Mouse (Mus musculus): ENCODE results near the gene Dennd4a. TPM values are rescaled to one million over a fixed set of nuclear protein-coding genes. Genes with fewer than 3 reads are reported as not detected.

Dennd4a gene
- polyA plus RNA-seq, 1 experiment from 2014 or later = 7.6 TPM

DNA sequence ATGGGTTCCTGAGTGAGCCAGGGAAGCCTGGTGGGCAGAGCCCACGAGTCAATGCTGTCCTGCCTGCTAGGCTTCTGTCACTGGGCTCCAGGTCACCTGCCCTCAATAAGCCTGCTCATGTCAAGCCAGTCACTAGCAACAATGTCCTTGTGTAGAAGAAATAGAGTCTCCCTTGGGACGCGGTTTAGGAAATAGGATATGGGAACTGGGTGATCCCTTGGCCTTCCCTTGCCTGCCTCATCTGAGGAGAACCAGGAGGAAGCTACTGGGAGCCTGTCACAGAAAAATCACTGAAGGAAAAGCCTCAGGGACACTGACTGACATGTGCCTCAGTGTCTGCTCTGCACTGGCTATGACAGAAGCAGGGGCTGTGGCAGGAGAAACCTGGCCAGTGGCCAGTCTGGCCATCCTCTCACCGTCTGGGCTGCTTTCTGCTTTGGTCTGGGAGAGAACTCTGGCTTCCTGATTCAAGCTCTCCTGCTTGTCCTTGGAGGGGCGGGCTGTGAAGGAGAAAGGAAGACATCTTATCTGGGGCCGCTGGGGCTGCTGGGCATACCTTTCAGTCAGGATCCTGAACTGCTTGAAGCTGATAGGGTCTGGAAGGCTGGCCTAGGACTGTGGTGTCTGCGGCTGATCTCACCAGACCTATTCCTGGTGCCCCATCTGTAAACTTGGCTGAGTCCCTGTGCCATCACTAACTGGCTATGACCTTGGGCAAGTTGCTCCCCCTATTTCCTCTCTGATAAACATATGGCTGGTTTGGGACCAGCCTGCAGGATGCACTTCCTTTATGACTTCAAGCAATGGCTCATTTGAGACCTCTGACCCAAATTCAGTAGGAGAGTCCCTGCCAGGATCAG is 120.8 kb downstream of the Dennd4a start:
- Histone ChIP-seq H3K27ac (no peak overlapping the region), H3K27me3 (no peaks in the 10 kb centered on the region), H3K4me3 (no peak overlapping the region), H3K4me2 (no peak overlapping the region), H3K9ac (no peak overlapping the region), H3K36me3 (no peaks in the 10 kb centered on the region), H3K4me1 (peaks cover 10% of the 10 kb centered on the region), H3K9me3 (no peaks in the 10 kb centered on the region)
- WGBS = 77% methylated on average over 7 of the region's 7 CpGs
- no peak for ATAC-seq (ENCODE audit: insufficient number of reproducible peaks, low FRiP score, low TSS enrichment, low read depth)

DNA sequence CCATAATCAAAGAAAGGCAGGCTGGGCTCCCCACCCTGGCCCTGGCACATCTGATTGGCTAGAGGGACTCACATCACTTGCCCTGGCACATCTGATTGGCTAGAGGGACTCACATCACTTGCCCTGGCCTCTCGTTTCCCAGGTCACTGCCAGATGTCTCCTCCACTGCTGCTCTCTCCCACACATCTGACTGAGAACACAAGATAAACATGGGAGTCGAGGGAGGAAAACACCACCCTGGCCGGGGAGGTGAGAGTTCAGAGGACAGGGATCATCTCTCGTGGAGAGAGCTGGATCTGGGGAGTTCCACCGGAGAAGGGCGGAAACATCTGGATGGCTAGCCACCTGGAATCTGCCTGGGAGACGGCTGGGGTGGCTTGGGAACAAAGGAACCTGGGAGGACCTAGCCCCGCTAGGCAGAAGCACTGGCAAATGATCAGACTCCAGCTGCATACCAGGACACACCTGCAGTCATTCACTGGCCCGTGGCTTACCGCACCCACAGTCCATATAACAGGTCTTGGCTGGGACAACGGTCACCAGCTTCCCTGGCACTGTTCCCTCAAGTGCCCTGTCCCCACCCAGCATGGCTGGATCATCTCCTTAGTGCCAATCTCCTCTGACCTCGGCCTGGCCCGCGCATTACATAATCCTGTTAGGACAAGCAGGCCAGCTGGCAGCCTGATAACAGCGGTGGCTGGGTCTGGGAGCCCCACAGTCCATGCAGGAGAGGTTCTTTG is 123.0 kb downstream of the Dennd4a start:
- Histone ChIP-seq H3K4me3 (no peak overlapping the region), H3K9ac (no peak overlapping the region), H3K9me3 (no peaks in the 10 kb centered on the region), H3K4me1 (peaks cover 9% of the 10 kb centered on the region), H3K27ac (no peak overlapping the region), H3K27me3 (no peaks in the 10 kb centered on the region), H3K36me3 (no peaks in the 10 kb centered on the region), H3K4me2 (no peak overlapping the region)
- 41% methylated on average over 15 of the region's 15 CpGs for WGBS
- peak; percentile 15; the same call in 1 of the 2 replicates for ATAC-seq (ENCODE audit: insufficient number of reproducible peaks, low FRiP score, low TSS enrichment, low read depth)

DNA sequence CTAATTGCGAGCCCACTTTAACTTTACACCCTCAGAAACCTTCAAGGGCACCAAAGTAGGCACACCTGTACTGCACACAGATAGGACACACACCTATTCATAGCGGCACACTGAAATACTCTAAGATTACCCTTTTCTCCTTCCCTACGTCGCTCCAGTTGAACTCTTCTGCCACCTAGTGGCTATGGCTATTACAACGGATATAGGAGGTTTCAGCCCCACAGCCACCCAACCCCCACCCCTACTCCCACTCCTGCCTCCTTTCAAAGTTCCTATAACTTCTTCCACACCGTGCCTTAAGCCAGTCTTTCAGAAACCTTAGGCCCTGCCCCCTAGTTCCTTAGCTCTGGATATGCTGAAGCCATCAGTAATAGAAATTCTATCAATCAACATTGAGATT is 125.4 kb downstream of the Dennd4a start:
- Histone ChIP-seq H3K9me3 (no peaks in the 10 kb centered on the region), H3K4me2 (no peak overlapping the region), H3K4me3 (no peak overlapping the region), H3K4me1 (peaks cover 19% of the 10 kb centered on the region), H3K27me3 (no peaks in the 10 kb centered on the region), H3K9ac (no peak overlapping the region), H3K36me3 (no peaks in the 10 kb centered on the region), H3K27ac (no peak overlapping the region)
- ATAC-seq (ENCODE audit: insufficient number of reproducible peaks, low FRiP score, low TSS enrichment, low read depth) = no peak
- 5% methylated on average over 6 of the region's 6 CpGs for WGBS

DNA sequence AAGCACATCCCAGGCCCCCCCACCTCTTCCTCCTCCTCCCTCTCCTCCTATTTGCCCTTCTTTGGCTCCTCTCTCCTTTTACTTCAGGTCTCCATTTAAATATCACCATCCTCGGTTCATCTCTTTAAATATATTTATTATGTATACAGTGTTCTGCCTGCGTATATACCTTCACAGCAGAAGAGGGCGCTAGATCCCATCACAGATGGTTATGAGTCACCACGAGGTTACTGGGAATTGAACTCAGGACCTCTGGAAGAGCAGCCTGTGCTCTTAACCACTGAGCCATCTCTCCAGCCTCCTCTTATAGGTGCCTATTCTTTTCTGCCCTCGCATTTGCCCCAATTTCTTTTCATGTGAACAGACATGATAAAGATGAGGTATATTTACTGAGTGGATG is 126.4 kb downstream of the Dennd4a start:
- Histone ChIP-seq H3K36me3 (no peaks in the 10 kb centered on the region), H3K9ac (no peak overlapping the region), H3K27me3 (0 out of 2 replicates have a peak, but pooled peaks cover under 1% of the 10 kb centered on the region), H3K4me3 (no peak overlapping the region), H3K9me3 (no peaks in the 10 kb centered on the region), H3K4me1 (peaks cover 19% of the 10 kb centered on the region), H3K27ac (no peak overlapping the region), H3K4me2 (no peak overlapping the region)
- 62% methylated on average over 5 of the region's 5 CpGs for WGBS
- ATAC-seq (ENCODE audit: insufficient number of reproducible peaks, low FRiP score, low TSS enrichment, low read depth) = no peak

DNA sequence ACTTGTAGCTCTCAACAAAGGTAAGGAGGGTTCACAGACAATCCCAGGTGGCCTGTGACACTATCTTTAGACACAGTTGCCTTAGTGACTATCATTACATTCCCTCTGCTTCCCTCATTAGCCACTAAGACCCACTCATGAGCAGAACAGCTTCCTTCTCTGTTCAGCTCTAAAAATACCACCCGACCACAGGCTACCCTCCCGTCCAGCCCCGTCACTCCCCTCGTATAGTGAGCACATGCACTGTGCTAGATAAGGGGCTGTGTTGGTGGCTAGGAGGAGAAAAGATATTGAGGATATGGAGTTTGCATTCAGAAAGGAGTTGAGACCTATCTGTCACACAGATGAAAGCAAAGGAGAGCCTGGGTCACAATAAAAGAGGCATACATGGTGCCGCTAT is 127.4 kb downstream of the Dennd4a start:
- Histone ChIP-seq H3K9me3 (no peaks in the 10 kb centered on the region), H3K4me2 (no peak overlapping the region), H3K27ac (no peak overlapping the region), H3K4me3 (no peak overlapping the region), H3K36me3 (no peaks in the 10 kb centered on the region), H3K4me1 (peaks cover 19% of the 10 kb centered on the region), H3K27me3 (0 out of 2 replicates have a peak, but pooled peaks cover 3% of the 10 kb centered on the region), H3K9ac (no peak overlapping the region)
- no peak for ATAC-seq (ENCODE audit: insufficient number of reproducible peaks, low FRiP score, low TSS enrichment, low read depth)
- WGBS = 70% methylated on average over 5 of the region's 5 CpGs

DNA sequence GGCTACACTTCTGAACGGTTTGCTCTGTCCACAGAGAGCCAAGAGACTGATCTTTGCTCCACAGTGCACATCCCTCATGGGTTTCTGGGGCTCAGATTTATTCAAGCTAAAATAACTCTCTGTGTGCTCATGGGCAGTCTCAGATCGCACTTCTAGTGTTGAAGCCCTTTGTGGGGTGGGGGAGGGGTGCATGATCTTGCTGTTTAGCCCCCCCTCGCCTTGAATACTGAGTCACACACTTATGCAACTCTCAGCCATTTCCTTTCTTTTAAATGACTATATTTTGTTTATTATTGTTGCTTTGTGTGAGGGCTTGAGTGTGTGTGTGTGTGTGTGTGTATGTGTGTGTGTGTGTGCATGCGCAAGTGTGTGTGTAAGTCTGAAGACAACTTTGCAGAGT is 128.1 kb downstream of the Dennd4a start:
- WGBS = 60% methylated on average over 4 of the region's 4 CpGs
- Histone ChIP-seq H3K27ac (no peak overlapping the region), H3K27me3 (0 out of 2 replicates have a peak, but pooled peaks cover 6% of the 10 kb centered on the region), H3K4me1 (peaks cover 18% of the 10 kb centered on the region), H3K4me3 (no peak overlapping the region), H3K4me2 (no peak overlapping the region), H3K9ac (no peak overlapping the region), H3K36me3 (no peaks in the 10 kb centered on the region), H3K9me3 (no peaks in the 10 kb centered on the region)
- ATAC-seq (ENCODE audit: insufficient number of reproducible peaks, low FRiP score, low TSS enrichment, low read depth) = no peak

DNA sequence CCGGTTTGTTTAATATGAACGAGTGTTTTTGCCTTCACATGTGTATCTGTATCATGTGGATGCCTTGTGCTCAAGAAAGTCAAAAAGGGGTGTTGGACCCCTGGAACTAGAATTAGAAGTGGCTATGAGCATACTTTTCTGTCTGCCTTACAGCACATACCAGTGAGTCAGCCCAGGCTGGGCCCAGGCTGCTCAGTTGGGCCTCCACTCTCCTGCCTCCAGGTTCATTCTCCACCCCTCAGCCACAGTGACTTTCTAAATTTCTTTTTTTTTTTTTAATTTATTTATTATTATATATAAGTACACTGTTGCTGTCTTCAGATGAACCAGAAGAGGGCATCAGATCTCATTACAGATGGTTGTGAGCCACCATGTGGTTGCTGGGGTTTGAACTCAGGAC is 128.7 kb downstream of the Dennd4a start:
- Histone ChIP-seq H3K9me3 (no peaks in the 10 kb centered on the region), H3K4me2 (no peak overlapping the region), H3K4me3 (no peak overlapping the region), H3K27me3 (0 out of 2 replicates have a peak, but pooled peaks cover 6% of the 10 kb centered on the region), H3K27ac (no peak overlapping the region), H3K9ac (no peak overlapping the region), H3K4me1 (peaks cover 13% of the 10 kb centered on the region), H3K36me3 (no peaks in the 10 kb centered on the region)
- no peak for ATAC-seq (ENCODE audit: insufficient number of reproducible peaks, low FRiP score, low TSS enrichment, low read depth)
- 87% methylated on average over 2 of the region's 2 CpGs for WGBS

DNA sequence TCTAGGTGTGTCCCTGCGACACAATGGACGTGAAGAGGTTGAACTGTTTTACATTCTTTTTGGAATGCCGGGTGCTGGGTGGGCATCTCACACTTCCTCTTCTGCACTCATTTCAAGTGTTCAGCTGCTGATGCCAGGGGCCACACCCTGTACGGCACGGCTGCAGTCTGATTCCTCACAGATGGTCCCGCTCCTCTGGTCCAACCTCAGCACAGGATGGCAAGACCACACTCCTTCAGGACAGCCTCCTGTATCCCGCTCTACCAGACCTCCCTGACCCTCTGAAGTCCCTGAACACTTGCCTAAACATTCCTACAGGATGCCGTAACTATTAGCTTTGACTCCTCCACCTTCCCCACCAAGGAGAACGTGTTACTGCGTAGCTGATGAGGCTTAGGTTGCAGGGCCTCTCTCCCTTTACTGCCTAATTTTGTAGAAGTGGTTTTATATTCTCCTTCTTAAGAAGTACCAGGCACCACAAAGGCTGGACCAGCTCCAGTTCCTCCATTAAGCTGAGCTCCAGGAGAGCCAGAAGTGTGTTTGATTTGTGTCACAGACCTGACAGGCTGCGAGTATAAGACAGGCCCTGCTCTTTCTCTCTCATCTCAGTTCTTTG is 129.7 kb downstream of the Dennd4a start:
- H3K27ac ChIP-seq = no peak overlapping the region; the same call in 1 of the 2 replicates
- no peaks in the 10 kb centered on the region for H3K9me3 ChIP-seq
- H3K4me1 ChIP-seq = peaks cover 13% of the 10 kb centered on the region
- H3K27me3 ChIP-seq = 0 out of 2 replicates have a peak, but pooled peaks cover 14% of the 10 kb centered on the region
- H3K4me2 ChIP-seq = no peak overlapping the region
- no peaks in the 10 kb centered on the region for H3K36me3 ChIP-seq
- H3K9ac ChIP-seq = no peak overlapping the region
- ATAC-seq (ENCODE audit: insufficient number of reproducible peaks, low FRiP score, low TSS enrichment, low read depth) = no peak
- H3K4me3 ChIP-seq = no peak overlapping the region
- 43% methylated on average over 11 of the region's 11 CpGs for WGBS

DNA sequence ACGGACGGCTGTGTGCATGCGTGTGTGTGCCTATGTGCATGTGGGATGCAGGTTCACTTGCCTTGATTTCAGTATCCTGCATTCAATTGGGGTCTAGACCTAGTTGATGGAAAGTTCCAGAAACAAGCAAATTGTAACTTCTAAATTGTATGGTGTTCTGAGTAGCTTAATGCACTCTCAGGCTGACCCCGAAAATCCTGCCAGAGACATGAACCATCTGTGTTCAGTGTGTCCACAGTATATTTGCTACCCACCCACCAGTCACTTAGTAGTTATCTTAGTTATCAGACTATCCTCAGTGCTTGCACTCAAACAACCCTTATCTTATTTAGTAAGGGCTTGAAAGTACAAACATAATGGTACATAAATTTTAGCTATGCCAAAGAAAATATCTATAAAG is 130.5 kb downstream of the Dennd4a start:
- Histone ChIP-seq H3K4me3 (no peak overlapping the region), H3K4me1 (peaks cover 13% of the 10 kb centered on the region), H3K27ac (no peak overlapping the region), H3K9ac (no peak overlapping the region), H3K36me3 (no peaks in the 10 kb centered on the region), H3K27me3 (0 out of 2 replicates have a peak, but pooled peaks cover 14% of the 10 kb centered on the region), H3K9me3 (no peaks in the 10 kb centered on the region), H3K4me2 (no peak overlapping the region)
- 74% methylated on average over 4 of the region's 4 CpGs for WGBS
- ATAC-seq (ENCODE audit: insufficient number of reproducible peaks, low FRiP score, low TSS enrichment, low read depth) = no peak

DNA sequence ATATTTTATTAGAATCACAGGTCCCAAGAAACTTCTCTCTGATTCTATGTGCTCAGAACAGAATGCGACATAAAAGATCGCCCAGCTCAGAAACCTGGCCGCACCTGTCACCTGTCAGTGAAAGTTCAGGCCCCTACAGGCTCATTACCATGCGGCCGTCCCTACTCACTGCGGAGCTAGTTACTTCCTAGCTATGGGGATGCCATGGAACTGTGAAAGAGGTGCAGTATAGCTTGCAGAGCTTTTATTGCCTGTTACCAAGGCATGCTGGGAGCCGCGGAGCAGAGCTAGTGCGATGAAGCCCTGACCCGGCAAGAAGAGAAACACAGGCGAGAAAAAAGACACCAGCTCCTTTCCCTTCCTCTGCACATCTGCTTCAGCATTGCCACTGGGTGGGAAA is 132.9 kb downstream of the Dennd4a start:
- H3K4me2 ChIP-seq = no peak overlapping the region
- no peak overlapping the region for H3K4me3 ChIP-seq
- H3K27ac ChIP-seq = no peak overlapping the region
- no peak for ATAC-seq (ENCODE audit: insufficient number of reproducible peaks, low FRiP score, low TSS enrichment, low read depth)
- H3K9me3 ChIP-seq = no peaks in the 10 kb centered on the region
- 9% methylated on average over 11 of the region's 11 CpGs for WGBS
- peaks cover 25% of the 10 kb centered on the region; the same call in 1 of the 2 replicates for H3K27me3 ChIP-seq
- no peak overlapping the region for H3K9ac ChIP-seq
- peaks cover 13% of the 10 kb centered on the region for H3K4me1 ChIP-seq
- H3K36me3 ChIP-seq = no peaks in the 10 kb centered on the region

DNA sequence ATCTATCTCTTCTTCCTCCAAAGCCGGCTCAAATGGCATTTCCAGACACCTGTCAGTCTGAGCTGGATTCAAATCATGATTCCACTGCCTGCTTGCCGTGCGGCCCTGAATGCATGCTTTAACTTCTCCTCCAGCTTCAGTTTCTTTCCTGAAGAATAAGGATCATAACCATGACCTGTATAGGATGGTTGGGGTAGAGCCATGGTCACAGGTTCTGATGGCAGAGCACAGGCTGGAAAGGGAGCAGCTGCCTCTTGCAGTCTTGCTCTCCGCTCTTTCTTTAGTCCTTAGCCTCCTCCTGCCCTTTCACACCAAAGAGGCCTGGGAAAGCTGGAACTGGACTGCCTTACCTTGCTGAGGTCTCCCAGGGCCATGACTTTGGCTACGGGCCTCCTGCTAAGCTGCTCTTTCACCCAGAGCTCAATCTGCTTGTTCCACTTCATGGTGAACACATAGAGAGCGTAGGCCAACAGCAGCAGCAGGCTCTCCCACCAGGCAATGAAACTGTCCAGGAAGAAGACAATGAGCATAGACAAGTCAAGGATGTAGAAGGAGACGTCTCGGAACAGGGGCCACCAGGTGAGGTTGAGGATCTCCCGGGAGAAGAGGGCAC is 136.4 kb downstream of the Dennd4a start:
- Histone ChIP-seq H3K9ac (no peak overlapping the region), H3K9me3 (no peaks in the 10 kb centered on the region), H3K4me1 (peaks cover 4% of the 10 kb centered on the region; the same call in 1 of the 2 replicates), H3K4me3 (no peak overlapping the region), H3K27ac (no peak overlapping the region), H3K36me3 (no peaks in the 10 kb centered on the region), H3K4me2 (no peak overlapping the region), H3K27me3 (peaks cover 37% of the 10 kb centered on the region)
- 82% methylated on average over 9 of the region's 9 CpGs for whole genome bisulfite sequencing
- ATAC-seq (ENCODE audit: insufficient number of reproducible peaks, low FRiP score, low TSS enrichment, low read depth) = no peak

Data from limb, embryonic 15.5 days (tissue).